Mouse (Mus musculus): Measurements from ENCODE around the gene Usp3.

- no peak for TF ChIP-seq CTCF (IDR thresholded peaks at IDR 0.05; ENCODE audit: borderline replicate concordance, insufficient read depth, low read depth, low read length)
- no peak for TF ChIP-seq POLR2A (IDR thresholded peaks at IDR 0.05; ENCODE audit: borderline replicate concordance, insufficient read depth, low read length)
Measured at GRCm38 (mm10) chr9:66483429-66483828, 109.5 kb downstream of the Usp3 start.

Data from cerebellum, adult 2 months (tissue).